Mouse (Mus musculus) intestine, postnatal 0 days (tissue): Measurements from ENCODE around the gene Rcvrn. TPM values are rescaled to one million over a fixed set of nuclear protein-coding genes. Genes with fewer than 3 reads are reported as not detected.

Experiments
- ATAC-seq: fragments of 200-750 bp; cut with Nextera tagmentation; 2 replicates; pipeline ENCODE4 v1.8.0; 2017; ENCODE audit warnings: mild to moderate bottlenecking, moderate TSS enrichment, moderate library complexity
- H3K27ac ChIP-seq: fragments of 300-500 bp; sonication (generic); 2 replicates; pipeline ENCODE4 v1.5.1; 2014; ENCODE audit warnings: mild to moderate bottlenecking, low read depth, low read length, moderate library complexity
- H3K27me3 ChIP-seq: fragments of 300-500 bp; sonication (generic); replicated peaks from 2 replicates; pipeline ENCODE4 v1.6.1; 2014; ENCODE audit warnings: low read length, mixed read lengths; ENCODE audit not compliant: control insufficient read depth, insufficient read depth
- H3K36me3 ChIP-seq: fragments of 300-500 bp; sonication (generic); 2 replicates; pipeline ENCODE4 v1.6.1; 2014; ENCODE audit warnings: mild to moderate bottlenecking, moderate library complexity; ENCODE audit not compliant: control insufficient read depth, insufficient read depth
- H3K4me1 ChIP-seq: fragments of 300-500 bp; sonication (generic); replicated peaks from 2 replicates; pipeline ENCODE4 v1.6.1; 2014; ENCODE audit warnings: antibody characterized with exemption, low read length, mixed read lengths; ENCODE audit not compliant: control insufficient read depth, insufficient read depth
- H3K4me2 ChIP-seq: fragments of 300-500 bp; sonication (generic); replicated peaks from 2 replicates; pipeline ENCODE4 v1.6.1; 2014; ENCODE audit warnings: low read depth, mild to moderate bottlenecking, moderate library complexity
- H3K4me3 ChIP-seq: fragments of 300-500 bp; sonication (generic); 2 replicates; pipeline ENCODE4 v1.5.1; 2014; ENCODE audit warnings: low read depth, low read length
- H3K9ac ChIP-seq: fragments of 300-500 bp; sonication (generic); 2 replicates; pipeline ENCODE4 v1.6.1; 2014; ENCODE audit warnings: mild to moderate bottlenecking, low read depth, low read length
- H3K9me3 ChIP-seq: fragments of 300-500 bp; sonication (generic); 2 replicates; pipeline ENCODE4 v1.6.1; 2016; ENCODE audit warnings: mixed run types; ENCODE audit not compliant: control insufficient read depth
- CTCF ChIP-seq: sonication (generic); IDR thresholded peaks from 2 replicates; pipeline ENCODE4 v1.5.1; 2016; ENCODE audit warnings: low read depth, mild to moderate bottlenecking, control low read depth, antibody characterized with exemption, moderate library complexity
- WGBS: fragments of 180-500 bp; shearing (Covaris S2); extraction: QIAGEN DNeasy Blood & Tissue Kit; methylation state at CpG from one replicate; pipeline ENCODE4 v1.1.7; 2014; 5-methylcytosine and 5-hydroxymethylcytosine counted together
- polyA plus RNA-seq: library from polyadenylated mRNA; unstranded; fragments of >200 nt; fragmentation: Nextera tagmentation; extraction: Ambion mirVana; gene quantifications from 2 replicates; pipeline ENCODE4 v1.2.1, GENCODE M21; 2015

Rcvrn gene
- not detected in 2 replicates for polyA plus RNA-seq

DNA sequence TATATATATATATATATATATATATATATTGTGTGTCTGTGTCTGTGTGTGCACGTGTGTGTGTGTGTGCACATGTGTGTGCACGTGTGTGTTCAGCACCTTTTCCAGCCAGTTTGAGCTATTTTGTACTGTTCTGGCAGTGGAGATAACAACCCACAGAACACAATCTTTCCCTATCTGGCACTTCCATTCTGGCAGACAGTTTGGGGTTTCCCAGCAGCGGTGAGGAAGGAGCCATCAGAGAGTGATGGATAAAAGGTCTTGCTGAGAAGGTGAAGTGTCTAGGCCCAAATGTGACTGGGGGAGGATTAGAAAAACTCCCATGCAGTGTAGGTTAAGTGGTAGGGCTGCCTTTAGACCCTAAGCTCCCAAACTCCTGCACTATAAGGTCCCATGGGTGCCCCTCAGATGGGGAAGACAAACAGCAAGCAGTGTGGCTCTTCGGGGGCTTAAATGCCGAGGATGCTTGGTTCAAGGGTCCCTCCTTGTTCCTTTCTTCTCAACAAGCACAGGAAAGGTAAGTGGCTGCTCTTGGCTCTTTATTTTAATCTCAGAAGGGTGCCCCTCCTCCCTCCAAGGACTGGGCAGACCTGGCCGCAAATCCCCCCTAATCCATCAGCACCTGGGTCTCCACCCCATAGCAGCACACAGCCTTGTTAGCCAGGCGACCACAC lies at the start of gene Rcvrn:
Gene Rcvrn (plus strand): TSS at position 624 of the 674 bp plus-strand sequence.
- no peaks in the 10 kb centered on the region for H3K27me3 ChIP-seq
- H3K4me3 ChIP-seq, result no peak within 1 kb of the TSS
- no peak within 1 kb of the TSS for H3K4me2 ChIP-seq
- H3K27ac ChIP-seq, result no peak within 1 kb of the TSS
- no peak for ATAC-seq
- H3K9ac ChIP-seq, result no peak within 1 kb of the TSS
- no peak for TF ChIP-seq CTCF
- no peaks in the 10 kb centered on the region for H3K36me3 ChIP-seq
- H3K9me3 ChIP-seq, result no peaks in the 10 kb centered on the region
- 71% methylated on average over 7 of the region's 7 CpGs for WGBS
- no peaks in the 10 kb centered on the region for H3K4me1 ChIP-seq

DNA sequence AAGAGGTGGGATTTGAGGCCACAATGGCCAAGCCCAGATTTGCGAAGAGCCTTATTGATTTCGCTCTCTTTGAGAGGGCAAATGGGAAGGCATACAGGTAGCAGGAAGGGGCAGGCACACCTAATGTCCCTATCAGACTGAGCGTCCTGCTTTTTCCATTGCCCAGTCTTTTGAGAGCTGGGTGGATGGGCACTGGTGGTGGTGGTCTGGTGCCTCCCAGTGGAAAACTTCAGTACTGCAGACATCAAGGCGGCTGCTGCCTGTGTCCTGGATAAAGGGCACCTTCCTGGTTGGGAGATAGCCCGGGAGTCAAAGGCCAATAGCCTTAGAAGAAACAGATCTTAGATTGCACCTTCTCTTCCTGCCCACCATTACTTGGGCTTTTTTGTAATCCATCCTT lies 47.4 kb upstream of the Rcvrn start:
- H3K9ac ChIP-seq, result no peak overlapping the region
- no peaks in the 10 kb centered on the region for H3K4me1 ChIP-seq
- no peaks in the 10 kb centered on the region for H3K27me3 ChIP-seq
- H3K27ac ChIP-seq, result no peak overlapping the region
- WGBS, result 27% methylated on average over 5 of the region's 5 CpGs
- peak; percentile 98 for TF ChIP-seq CTCF
- H3K4me2 ChIP-seq, result no peak overlapping the region
- ATAC-seq, result peak; percentile 66; the same call in 1 of the 2 replicates
- no peaks in the 10 kb centered on the region for H3K36me3 ChIP-seq
- H3K4me3 ChIP-seq, result no peak overlapping the region
- H3K9me3 ChIP-seq, result no peaks in the 10 kb centered on the region

DNA sequence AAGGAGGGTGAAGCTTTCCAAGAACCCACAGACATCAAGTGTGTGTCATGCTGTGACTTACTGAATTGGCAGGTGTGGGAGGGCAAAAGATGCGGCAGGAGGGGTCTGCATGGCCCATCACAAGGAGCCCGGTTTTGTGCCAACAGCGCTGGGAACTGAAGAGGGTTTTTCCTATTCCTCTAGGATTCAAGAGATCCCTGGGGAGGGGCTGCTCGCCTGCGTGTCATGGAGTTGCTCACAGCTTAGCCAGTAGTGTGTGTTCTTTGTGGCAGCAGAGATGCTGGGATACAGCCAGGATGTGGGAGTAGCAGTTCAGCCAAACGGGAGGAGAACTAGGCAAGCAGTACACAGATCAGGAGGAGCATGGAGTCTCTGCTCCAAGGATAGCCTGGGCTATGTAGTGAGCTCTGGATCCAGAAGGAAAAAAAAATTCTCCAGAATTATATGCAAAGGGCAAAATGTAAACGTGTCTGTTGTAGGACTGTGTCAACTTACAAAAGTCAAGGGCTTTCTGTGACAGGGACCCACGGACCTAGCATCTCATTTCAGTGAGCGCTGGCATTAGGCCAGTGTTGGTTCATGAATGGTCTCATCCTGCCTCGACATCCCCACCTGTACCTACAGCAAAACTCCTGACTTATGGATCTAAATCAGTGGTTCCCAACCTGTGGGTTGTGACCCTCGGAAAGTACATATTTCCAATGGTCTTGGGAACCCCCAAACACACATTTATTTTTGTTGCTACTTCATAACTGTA lies 46.3 kb upstream of the Rcvrn start:
- WGBS, result 74% methylated on average over 11 of the region's 11 CpGs
- H3K4me2 ChIP-seq, result no peak overlapping the region
- H3K4me1 ChIP-seq, result no peaks in the 10 kb centered on the region
- H3K36me3 ChIP-seq, result no peaks in the 10 kb centered on the region
- no peak overlapping the region for H3K4me3 ChIP-seq
- H3K9ac ChIP-seq, result no peak overlapping the region
- no peak for ATAC-seq
- no peak for TF ChIP-seq CTCF
- no peaks in the 10 kb centered on the region for H3K27me3 ChIP-seq
- no peak overlapping the region for H3K27ac ChIP-seq
- H3K9me3 ChIP-seq, result no peaks in the 10 kb centered on the region

DNA sequence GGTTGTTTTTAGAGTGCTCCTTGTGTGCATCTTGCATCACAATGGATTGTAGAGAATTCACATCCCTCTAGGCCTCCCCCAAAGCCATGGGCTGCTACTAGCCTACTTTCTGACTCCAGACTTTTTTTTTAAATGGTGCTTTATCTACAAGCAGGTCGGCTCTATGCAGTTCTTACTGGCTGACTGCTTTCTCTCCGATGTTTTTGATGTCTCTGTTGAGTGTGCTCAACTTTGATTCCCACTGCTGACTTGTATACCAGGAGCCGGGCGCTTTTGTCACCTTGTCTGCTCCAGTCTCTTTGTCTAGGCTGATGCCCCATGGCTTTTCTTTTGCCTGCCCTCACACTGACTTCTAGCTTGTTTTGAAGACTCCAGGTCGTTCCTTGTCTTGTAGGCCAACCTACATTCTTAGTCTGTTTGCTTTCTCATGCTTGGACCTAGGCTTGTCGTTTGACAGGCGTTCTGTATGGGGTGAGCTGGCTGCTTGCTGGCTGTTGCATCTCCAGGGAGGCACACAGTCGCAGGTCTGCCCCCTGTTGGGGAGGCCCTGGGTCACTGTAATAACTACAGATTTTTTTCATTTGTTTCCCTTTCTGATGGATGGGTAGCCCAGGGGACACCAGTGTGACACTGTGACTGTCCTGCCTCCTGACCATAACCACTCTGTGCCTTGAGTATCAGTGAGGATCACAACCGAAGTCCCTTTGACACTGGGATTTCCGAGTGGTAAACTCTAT lies 45.0 kb upstream of the Rcvrn start:
- Histone ChIP-seq H3K9ac (no peak overlapping the region), H3K36me3 (no peaks in the 10 kb centered on the region), H3K4me3 (no peak overlapping the region), H3K27ac (no peak overlapping the region), H3K4me2 (no peak overlapping the region), H3K27me3 (no peaks in the 10 kb centered on the region), H3K4me1 (no peaks in the 10 kb centered on the region), H3K9me3 (no peaks in the 10 kb centered on the region)
- 52% methylated on average over 10 of the region's 10 CpGs for WGBS
- peak; percentile 42 for TF ChIP-seq CTCF
- ATAC-seq, result no peak

DNA sequence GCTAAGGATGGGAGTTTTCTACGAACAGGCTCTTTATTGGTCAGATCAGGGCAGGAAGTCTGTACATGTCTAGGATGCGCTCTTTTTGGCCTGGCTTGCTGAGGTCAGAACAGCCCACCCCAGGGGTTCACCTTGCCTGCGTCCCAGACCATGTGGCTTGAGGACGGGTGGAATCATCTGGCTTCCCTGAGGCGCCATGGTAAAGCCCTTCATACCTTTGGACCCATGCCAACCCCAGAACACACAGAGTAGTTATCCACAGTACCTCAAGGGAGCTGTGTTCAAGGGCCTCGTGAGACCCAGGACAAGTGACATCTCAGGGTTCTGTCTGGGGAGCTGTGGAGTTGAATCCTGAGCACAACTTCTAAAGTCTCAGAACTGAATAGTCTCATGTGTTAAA lies 43.4 kb upstream of the Rcvrn start:
- WGBS, result 69% methylated on average over 6 of the region's 6 CpGs

More for the DNA sequence above, 43.4 kb upstream of the Rcvrn start:
- no peaks in the 10 kb centered on the region for H3K4me1 ChIP-seq
- no peaks in the 10 kb centered on the region; the same call in 1 of the 2 replicates for H3K36me3 ChIP-seq
- no peak for TF ChIP-seq CTCF
- no peak for ATAC-seq
- no peak overlapping the region for H3K27ac ChIP-seq
- no peaks in the 10 kb centered on the region for H3K27me3 ChIP-seq
- no peaks in the 10 kb centered on the region for H3K9me3 ChIP-seq
- no peak overlapping the region for H3K9ac ChIP-seq
- no peak overlapping the region for H3K4me3 ChIP-seq
- no peak overlapping the region for H3K4me2 ChIP-seq
